Mouse (Mus musculus) heart, embryonic 15.5 days (tissue): ENCODE measurements at regions not wholly inside any gene's neighbourhood (a gene's known extent, or its start where the extent isn't known, plus 50 kb on each side); places are given as distances from the start of the nearest gene placed in this dataset.

Experiments used
- ATAC-seq: fragments of 200-750 bp; cut with Nextera tagmentation; replicated peaks from 2 replicates; pipeline ENCODE4 v1.8.0; 2017; ENCODE audit warnings: low read depth, moderate TSS enrichment; ENCODE audit not compliant: insufficient number of reproducible peaks, insufficient read depth, low FRiP score
- H3K27ac ChIP-seq: fragments of 300-500 bp; sonication (generic); 2 replicates; pipeline ENCODE4 v1.5.1; 2015; ENCODE audit warnings: mild to moderate bottlenecking, inconsistent platforms
- H3K27me3 ChIP-seq: fragments of 300-500 bp; sonication (generic); 2 replicates; pipeline ENCODE4 v1.6.1; 2015; ENCODE audit warnings: inconsistent platforms
- H3K36me3 ChIP-seq: fragments of 300-500 bp; sonication (generic); 2 replicates; pipeline ENCODE4 v1.6.1; 2015; ENCODE audit warnings: mild to moderate bottlenecking, inconsistent platforms
- H3K4me1 ChIP-seq: fragments of 300-500 bp; sonication (generic); replicated peaks from 2 replicates; pipeline ENCODE4 v1.6.1; 2015; ENCODE audit warnings: inconsistent platforms
- H3K4me2 ChIP-seq: fragments of 300-500 bp; sonication (generic); 2 replicates; pipeline ENCODE4 v1.6.1; 2015; ENCODE audit warnings: inconsistent platforms, mild to moderate bottlenecking, moderate library complexity
- H3K4me3 ChIP-seq: fragments of 300-500 bp; sonication (generic); 2 replicates; pipeline ENCODE4 v1.5.1; 2015; ENCODE audit warnings: mild to moderate bottlenecking, inconsistent platforms
- H3K9ac ChIP-seq: fragments of 300-500 bp; sonication (generic); 2 replicates; pipeline ENCODE4 v1.6.1; 2015; ENCODE audit warnings: mild to moderate bottlenecking, inconsistent platforms
- H3K9me3 ChIP-seq: fragments of 300-500 bp; sonication (generic); replicated peaks from 2 replicates; pipeline ENCODE4 v1.6.1; 2016; ENCODE audit warnings: inconsistent platforms
- WGBS: fragments of 180-500 bp; shearing (Covaris S2); methylation state at CpG from one replicate; pipeline ENCODE4 v1.1.7; 2015; ENCODE audit warnings: mixed read lengths; 5-methylcytosine and 5-hydroxymethylcytosine counted together

DNA sequence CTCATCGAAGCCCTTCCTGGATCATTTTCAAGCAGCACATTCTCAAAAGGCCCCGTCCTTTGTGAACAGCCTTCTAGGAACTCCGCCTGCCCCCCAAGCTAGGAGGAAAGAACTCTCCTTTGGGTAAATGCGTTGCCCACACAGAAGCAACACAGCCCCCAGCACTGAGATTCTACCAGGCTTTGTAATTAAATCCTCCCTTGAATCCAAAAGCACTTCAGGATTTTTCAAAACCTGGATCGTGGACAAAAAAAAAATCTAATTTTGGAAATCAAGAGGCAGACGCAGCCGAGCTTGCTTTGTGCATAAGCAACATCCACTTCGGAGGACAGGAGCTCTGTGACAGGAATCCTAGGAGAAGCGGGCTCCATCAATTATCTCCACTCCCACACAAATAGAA, 183.6 kb upstream of the Ercc4 start:
- H3K9me3 ChIP-seq: no peaks in the 10 kb centered on the region
- H3K27me3 ChIP-seq: no peaks in the 10 kb centered on the region
- no peak overlapping the region for H3K27ac ChIP-seq
- no peak overlapping the region for H3K9ac ChIP-seq
- no peak for ATAC-seq
- no peaks in the 10 kb centered on the region for H3K4me1 ChIP-seq
- WGBS: 73% methylated on average over 9 of the region's 9 CpGs
- H3K36me3 ChIP-seq: no peaks in the 10 kb centered on the region
- no peak overlapping the region for H3K4me2 ChIP-seq
- no peak overlapping the region for H3K4me3 ChIP-seq

DNA sequence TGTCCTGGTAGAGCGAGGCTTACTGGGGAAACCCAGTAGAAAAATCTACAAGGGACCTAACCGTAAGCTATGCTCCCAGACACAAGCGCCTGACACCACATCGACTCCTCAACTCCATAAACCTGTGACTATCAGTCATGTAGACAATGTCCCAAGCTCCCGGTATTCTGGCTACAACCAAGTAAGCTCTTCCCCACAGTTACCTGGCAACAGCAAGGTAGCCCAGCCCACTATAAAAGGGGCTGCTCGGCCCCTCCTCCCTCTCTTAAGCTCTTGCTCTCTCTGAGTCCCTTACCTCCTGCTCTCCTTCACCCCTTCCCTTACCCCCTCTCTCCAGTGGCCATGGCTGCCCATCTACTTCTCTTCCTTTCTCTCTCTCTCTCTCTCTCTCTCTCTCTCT, 178.4 kb upstream of the Ercc4 start:
- Histone ChIP-seq H3K27me3 (no peaks in the 10 kb centered on the region), H3K9me3 (no peaks in the 10 kb centered on the region), H3K4me3 (no peak overlapping the region), H3K4me1 (no peaks in the 10 kb centered on the region), H3K9ac (no peak overlapping the region), H3K4me2 (no peak overlapping the region), H3K36me3 (no peaks in the 10 kb centered on the region), H3K27ac (no peak overlapping the region)
- no peak for ATAC-seq
- WGBS: 75% methylated on average over 6 of the region's 6 CpGs

DNA sequence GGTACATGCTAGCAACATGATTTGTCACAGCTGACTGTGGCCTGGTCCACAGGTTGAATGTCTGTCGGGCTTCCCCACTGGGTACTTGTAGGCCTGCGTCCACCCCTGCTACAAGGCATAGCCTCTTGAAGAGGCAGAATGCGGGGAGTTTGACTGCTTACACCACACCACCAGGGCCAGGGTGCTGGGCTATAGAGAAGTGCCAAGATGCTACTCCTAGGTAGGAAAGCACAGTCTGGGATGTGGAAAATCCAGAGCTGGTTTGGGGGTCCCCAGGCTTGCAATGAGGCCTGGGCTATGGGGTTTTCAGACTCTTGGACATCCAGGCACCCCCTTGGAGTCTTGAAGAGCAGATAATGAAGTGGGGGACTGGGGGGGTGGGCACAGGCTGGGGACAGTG, 176.5 kb upstream of the Ercc4 start:
- no peak overlapping the region for H3K27ac ChIP-seq
- H3K9me3 ChIP-seq: no peaks in the 10 kb centered on the region
- no peak overlapping the region for H3K4me3 ChIP-seq
- no peak for ATAC-seq
- no peak overlapping the region for H3K4me2 ChIP-seq
- H3K36me3 ChIP-seq: no peaks in the 10 kb centered on the region
- H3K9ac ChIP-seq: no peak overlapping the region
- no peaks in the 10 kb centered on the region for H3K4me1 ChIP-seq
- H3K27me3 ChIP-seq: no peaks in the 10 kb centered on the region
- 86% methylated on average over 3 of the region's 3 CpGs for WGBS

DNA sequence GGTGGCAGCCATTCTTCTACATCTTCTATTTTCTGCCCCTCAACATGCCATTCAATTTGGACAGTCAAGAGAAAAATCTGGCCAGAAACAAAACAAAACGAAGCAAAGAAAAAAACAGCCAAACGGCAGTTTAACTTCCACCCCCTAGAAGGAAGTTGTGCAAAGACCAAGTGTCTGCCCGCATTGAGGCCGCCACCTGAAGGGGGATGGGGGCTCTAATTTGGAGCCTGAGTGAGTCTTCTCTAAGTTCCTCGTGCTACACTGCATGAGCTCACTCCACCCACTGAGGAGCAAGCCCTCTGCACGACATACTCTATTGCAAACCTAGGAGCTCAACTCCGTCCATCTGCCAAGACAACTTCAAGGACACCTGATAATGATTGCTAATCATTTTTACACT, 174.9 kb upstream of the Ercc4 start:
- no peak overlapping the region for H3K4me2 ChIP-seq
- H3K9me3 ChIP-seq: no peaks in the 10 kb centered on the region
- no peaks in the 10 kb centered on the region for H3K27me3 ChIP-seq
- H3K4me3 ChIP-seq: no peak overlapping the region
- no peaks in the 10 kb centered on the region for H3K4me1 ChIP-seq
- no peak overlapping the region for H3K9ac ChIP-seq
- WGBS: 65% methylated on average over 7 of the region's 7 CpGs
- no peak for ATAC-seq
- H3K36me3 ChIP-seq: no peaks in the 10 kb centered on the region
- no peak overlapping the region for H3K27ac ChIP-seq

DNA sequence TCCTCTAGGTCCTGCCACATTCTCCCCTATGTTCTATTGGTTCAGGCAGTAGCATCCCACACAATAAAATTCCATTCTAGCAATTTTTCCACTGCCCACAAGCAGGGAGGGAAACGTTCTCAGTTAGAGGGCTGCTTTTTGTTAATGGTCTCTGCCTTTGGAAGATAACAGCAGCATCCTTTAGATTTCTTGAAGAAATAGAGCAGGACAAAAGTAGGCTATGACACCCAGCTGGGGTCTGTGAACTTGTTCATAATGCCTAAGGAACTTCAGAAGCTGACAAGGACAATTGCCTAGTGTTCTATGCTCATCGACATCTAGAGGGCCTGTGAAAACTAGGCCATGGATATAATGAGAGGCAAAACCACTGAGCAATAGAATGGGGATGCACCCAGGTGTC, 174.2 kb upstream of the Ercc4 start:
- ATAC-seq: no peak
- no peak overlapping the region for H3K4me2 ChIP-seq
- H3K4me3 ChIP-seq: no peak overlapping the region
- no peaks in the 10 kb centered on the region for H3K27me3 ChIP-seq
- H3K36me3 ChIP-seq: no peaks in the 10 kb centered on the region
- H3K4me1 ChIP-seq: no peaks in the 10 kb centered on the region
- WGBS: 66% methylated on average over 2 of the region's 2 CpGs
- no peak overlapping the region for H3K9ac ChIP-seq
- no peaks in the 10 kb centered on the region for H3K9me3 ChIP-seq
- H3K27ac ChIP-seq: no peak overlapping the region

DNA sequence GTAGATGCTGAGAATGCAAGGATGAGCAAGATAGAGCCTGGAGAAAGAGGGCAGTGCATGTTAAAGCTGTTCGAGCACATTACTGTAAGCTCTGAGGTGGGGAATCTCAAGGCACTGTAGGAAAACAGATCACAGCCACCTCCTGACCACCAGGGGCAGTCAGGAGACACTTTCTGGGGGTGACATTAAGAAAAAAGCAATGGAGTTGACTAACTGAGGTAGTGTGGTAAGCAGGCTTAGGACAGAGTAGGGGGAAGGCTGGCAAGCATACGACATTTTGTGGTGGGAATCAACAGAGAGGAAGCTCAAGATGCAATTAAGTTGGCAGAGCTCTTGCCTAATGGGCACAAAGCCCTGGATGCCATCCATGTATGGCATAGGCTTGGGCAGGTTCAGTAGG, 172.9 kb upstream of the Ercc4 start:
- ATAC-seq: no peak
- WGBS: 81% methylated on average over 2 of the region's 2 CpGs
- H3K9ac ChIP-seq: no peak overlapping the region
- H3K4me3 ChIP-seq: no peak overlapping the region
- H3K27ac ChIP-seq: no peak overlapping the region
- no peaks in the 10 kb centered on the region for H3K36me3 ChIP-seq
- H3K4me2 ChIP-seq: no peak overlapping the region
- H3K9me3 ChIP-seq: no peaks in the 10 kb centered on the region
- H3K27me3 ChIP-seq: no peaks in the 10 kb centered on the region
- H3K4me1 ChIP-seq: no peaks in the 10 kb centered on the region

DNA sequence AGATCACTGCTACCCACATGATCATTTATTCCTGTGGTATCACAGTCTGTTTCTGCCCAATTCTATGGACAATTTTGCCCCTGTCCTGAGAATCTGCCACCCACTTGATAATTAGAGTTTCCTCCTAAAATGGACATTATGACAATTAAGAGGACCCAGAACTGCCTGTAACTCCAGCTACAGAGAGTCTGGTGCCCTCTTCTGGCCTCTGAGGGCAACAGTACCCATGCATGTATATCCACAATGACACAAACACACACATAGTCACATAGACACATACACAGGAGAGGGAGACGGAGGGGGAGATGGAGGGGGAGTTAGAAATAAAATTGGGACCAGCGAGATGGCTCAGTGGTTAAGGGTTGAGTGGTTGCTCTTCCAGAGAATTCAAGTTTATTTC, 170.9 kb upstream of the Ercc4 start:
- no peak overlapping the region for H3K9ac ChIP-seq
- H3K4me1 ChIP-seq: no peaks in the 10 kb centered on the region
- no peaks in the 10 kb centered on the region for H3K36me3 ChIP-seq
- no peak for ATAC-seq
- no peaks in the 10 kb centered on the region for H3K9me3 ChIP-seq
- H3K4me3 ChIP-seq: no peak overlapping the region
- 82% methylated on average over 2 of the region's 2 CpGs for WGBS
- H3K27me3 ChIP-seq: no peaks in the 10 kb centered on the region
- no peak overlapping the region for H3K27ac ChIP-seq
- no peak overlapping the region for H3K4me2 ChIP-seq

DNA sequence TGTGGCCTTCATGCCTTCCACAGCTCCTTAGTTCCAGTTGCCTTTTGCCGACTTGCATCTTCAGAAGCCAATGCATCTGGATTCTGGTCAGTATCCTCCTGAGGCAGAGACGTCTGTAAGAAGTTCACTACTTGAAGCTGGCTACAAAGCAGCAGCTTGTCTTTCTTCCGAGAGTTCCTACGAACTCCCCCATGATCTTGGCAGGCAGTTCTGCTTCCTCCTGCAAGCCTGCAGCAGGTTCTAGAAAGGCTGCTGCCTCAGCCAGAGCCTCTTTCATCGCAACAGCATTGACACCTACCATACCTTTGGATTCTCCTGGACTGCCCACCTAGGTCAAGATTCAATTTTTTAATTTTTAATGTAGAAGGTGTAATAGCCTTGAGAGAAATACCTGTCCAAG, 158.3 kb upstream of the Ercc4 start:
- Histone ChIP-seq H3K4me1 (no peaks in the 10 kb centered on the region), H3K9ac (no peak overlapping the region), H3K27me3 (0 out of 2 replicates have a peak, but pooled peaks cover 3% of the 10 kb centered on the region), H3K36me3 (no peaks in the 10 kb centered on the region), H3K4me3 (no peak overlapping the region), H3K27ac (no peak overlapping the region), H3K9me3 (no peaks in the 10 kb centered on the region), H3K4me2 (no peak overlapping the region)
- ATAC-seq: no peak
- 73% methylated on average over 5 of the region's 5 CpGs for WGBS

DNA sequence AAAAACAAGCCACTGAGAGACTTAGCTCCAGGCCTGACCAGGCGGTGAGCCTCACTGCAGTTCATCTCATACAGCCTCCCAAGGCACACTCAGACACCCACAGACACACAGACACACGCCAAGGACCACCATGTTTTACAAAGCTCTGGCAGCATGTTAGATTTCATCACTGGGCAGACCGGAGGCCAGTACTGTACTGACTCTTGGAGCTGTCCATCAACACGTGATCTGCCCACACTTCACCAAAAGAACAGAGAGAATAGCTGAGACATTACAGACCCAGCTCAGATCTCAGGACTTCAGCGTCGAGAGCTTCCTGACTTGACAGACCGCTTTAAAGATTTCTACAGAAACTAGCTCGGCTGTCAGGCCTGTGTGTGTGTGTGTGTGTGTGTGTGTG, 155.5 kb upstream of the Ercc4 start:
- 18% methylated on average over 8 of the region's 8 CpGs for WGBS
- Histone ChIP-seq H3K4me1 (no peaks in the 10 kb centered on the region), H3K4me2 (no peak overlapping the region), H3K9ac (no peak overlapping the region), H3K9me3 (no peaks in the 10 kb centered on the region), H3K27me3 (0 out of 2 replicates have a peak, but pooled peaks cover 3% of the 10 kb centered on the region), H3K4me3 (no peak overlapping the region), H3K27ac (no peak overlapping the region), H3K36me3 (no peaks in the 10 kb centered on the region)
- no peak for ATAC-seq

DNA sequence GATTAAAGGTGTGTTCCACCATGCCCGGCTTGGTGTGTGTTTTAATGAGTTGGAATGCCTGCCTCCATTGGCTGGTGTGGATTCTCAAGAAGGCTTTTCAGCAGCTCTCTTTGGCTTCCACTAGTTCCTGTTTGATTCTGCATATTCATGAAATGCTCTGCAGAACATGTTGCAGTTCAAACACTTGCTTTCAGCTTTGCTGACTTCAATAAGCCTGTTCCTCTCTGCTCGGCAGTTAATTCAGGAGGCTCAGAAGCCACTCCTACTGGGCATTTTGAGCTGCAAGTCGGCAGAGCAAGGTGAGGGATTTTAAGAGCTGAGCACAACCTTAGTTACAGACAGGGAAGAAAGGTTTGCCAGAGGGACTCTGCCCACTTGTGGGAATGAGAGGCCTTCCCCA, 153.1 kb upstream of the Ercc4 start:
- Histone ChIP-seq H3K4me3 (no peak overlapping the region), H3K9ac (no peak overlapping the region), H3K4me2 (no peak overlapping the region), H3K27ac (no peak overlapping the region), H3K27me3 (0 out of 2 replicates have a peak, but pooled peaks cover 3% of the 10 kb centered on the region), H3K9me3 (no peaks in the 10 kb centered on the region), H3K36me3 (no peaks in the 10 kb centered on the region), H3K4me1 (no peaks in the 10 kb centered on the region)
- 62% methylated on average over 3 of the region's 3 CpGs for WGBS
- no peak for ATAC-seq

DNA sequence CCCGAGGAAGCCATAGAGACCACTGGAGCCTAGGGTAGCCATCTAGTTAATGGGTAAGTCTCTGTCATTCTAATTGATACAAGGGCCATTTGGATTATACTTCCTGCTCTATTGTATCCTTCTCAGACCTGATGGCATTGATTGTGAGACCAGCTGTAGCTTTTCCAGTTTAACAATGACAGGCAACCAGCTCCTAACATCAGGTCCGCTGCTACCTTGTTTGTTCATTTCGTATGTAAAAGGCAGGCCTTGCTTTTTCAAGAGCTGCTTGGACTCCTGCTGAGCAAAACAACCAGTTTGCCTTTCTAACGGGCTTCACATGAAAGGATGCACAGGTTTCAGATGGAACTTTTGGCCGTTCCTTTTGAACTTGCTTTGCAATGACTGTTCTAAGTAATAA, 148.6 kb upstream of the Ercc4 start:
- no peak overlapping the region for H3K27ac ChIP-seq
- ATAC-seq: no peak
- H3K9ac ChIP-seq: no peak overlapping the region
- no peaks in the 10 kb centered on the region for H3K4me1 ChIP-seq
- H3K4me2 ChIP-seq: no peak overlapping the region
- WGBS: 83% methylated on average over 5 of the region's 5 CpGs
- H3K27me3 ChIP-seq: no peaks in the 10 kb centered on the region
- no peak overlapping the region for H3K4me3 ChIP-seq
- H3K9me3 ChIP-seq: no peaks in the 10 kb centered on the region
- no peaks in the 10 kb centered on the region for H3K36me3 ChIP-seq

DNA sequence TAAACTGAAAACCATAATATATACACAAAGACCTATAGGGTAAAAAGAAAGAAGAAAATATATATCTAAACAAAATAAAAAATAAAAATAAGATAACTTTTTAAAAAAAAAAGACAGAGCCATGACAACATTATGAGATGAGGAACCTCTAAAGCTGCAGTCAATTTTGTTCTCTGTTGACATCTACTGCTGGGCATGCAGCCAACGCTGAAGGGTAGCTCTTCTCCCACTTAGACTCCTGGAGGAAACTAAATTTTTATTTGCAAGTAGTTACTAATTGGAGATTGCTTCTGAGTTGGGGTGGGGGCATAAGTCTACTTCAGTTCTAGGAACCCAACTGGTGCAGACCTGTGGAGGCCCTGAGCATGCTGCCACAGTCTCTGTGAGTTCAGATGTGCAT, 126.8 kb upstream of the Ercc4 start:
- H3K27ac ChIP-seq: no peak overlapping the region
- H3K9ac ChIP-seq: no peak overlapping the region
- no peaks in the 10 kb centered on the region for H3K4me1 ChIP-seq
- H3K36me3 ChIP-seq: no peaks in the 10 kb centered on the region
- no peak overlapping the region for H3K4me3 ChIP-seq
- H3K9me3 ChIP-seq: no peaks in the 10 kb centered on the region
- no peaks in the 10 kb centered on the region for H3K27me3 ChIP-seq
- no peak for ATAC-seq
- 51% methylated on average over 1 of the region's 1 CpGs for WGBS
- no peak overlapping the region for H3K4me2 ChIP-seq
